Mouse (Mus musculus): Measurements from ENCODE around the gene Ptprs.
"Not testable (repeated sequence)": the region's sequence is repeated elsewhere in the genome, so short reads cannot be mapped to it uniquely, and the experiment has no call there.

Gene Ptprs

GRCm38 (mm10) chr17:56476402-56476752, at the start of gene Ptprs:
TSS of gene Ptprs (minus strand) at chr17:56476483.
- DNase-seq (ENCODE audit: low spot score in 2 of 2), result peak; percentile 84 to 87

DNA sequence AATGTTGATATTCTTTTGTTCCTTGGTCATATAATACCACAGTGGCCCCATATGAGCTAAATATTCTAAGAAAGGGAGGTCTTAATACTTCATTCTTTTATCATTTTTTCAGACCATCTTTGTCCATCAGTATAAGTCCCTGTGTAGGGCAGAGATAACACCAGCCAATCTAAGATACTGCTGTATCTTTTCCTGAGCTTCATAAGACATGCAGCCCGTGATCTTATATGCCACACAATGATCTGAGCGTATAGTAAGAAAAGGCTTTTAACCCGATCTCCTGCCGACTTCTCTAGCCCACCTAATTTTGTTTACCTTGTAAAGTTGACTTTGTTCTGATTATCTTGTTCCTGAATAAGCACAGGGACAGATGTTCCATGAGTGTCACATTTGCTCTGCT, 48.7 kb upstream of the Ptprs start:
- no peak for DNase-seq (ENCODE audit: low spot score in 2 of 2)

DNA sequence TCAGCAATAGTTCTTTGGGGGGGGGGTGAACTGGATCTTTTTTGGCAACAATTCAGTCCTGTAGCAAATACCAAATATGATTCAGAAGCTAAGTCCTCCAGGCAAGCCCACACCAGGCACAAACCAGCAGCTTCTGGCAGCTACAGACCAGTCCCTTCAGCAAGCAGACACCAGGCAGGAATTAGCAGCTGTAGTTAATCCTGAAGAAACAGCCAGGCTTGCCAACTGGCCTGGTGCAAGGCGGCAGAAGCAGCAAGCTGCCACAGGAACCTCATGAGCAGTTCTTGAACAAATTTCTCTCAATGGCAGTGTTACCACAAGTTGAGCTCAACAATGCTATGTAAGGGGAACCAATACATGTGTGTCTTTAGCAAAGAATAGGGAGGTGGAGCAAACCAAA, 46.5 kb upstream of the Ptprs start:
- no peak for DNase-seq (ENCODE audit: low spot score in 2 of 2)

DNA sequence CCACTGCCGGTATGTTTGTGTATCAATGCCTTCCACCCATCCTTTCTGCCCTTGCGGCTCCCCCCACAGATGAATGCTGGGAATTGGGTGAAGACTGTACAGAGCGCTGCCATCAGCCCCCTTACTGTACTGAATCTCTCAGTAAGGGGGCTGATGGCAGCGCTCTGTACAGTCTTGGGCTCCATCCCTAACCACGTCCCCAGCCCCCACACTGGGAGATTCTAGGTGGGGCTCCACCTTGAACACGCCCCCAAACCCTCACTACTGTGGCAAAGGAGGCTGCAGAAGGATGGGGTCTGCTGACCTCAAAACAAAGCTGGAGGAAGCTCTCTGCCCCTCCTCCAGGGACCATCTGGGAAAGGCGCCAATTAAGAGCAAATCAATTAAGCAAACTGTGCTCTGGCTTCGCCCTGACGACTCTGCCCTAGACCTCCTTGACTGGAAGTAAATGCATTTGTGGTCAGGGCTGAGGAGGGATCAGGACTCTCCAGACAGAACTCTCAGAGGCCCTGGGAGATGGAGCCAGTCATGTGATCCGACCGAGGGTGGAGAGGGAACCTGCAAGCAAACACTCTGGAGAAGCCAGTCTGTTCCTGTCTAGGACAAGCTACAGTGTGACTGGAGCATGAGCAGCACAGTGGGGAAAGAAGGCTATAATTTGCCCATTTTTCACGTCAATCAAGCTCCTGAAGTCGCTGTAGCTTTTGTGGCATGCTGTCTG, 39.6 kb upstream of the Ptprs start:
- DNase-seq (ENCODE audit: low spot score in 2 of 2), result no peak

GRCm38 (mm10) chr17:56514916-56515315, 38.6 kb upstream of the Ptprs start:
- no peak for DNase-seq (ENCODE audit: low spot score in 2 of 2)

GRCm38 (mm10) chr17:56514330-56514729, 38.0 kb upstream of the Ptprs start:
- no peak for DNase-seq (ENCODE audit: low spot score in 2 of 2)

DNA sequence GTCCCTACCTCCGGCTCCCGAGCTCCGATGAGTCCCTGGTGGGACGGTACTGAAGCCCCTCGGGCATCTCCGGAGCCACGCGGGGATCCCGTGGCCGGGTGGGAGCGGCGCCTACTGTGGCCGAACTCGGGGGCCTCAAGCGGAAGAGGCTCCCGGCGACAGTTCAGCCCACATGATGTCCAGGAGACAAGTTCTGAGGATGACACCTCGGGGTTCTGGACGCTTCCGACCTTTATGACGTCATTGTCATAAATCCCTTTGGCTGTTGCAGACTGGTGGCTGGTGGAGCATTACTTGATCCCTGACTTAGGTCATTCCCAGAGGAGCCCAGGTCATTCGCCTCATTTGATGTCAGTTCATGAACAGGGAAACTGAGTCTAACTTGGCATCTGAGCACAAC, 36.0 kb upstream of the Ptprs start, which contains the start of gene Znrf4:
Gene Znrf4 (minus strand): TSS at position 122 of the 400 bp plus-strand sequence.
- DNase-seq (ENCODE audit: low spot score in 2 of 2), result no peak

GRCm38 (mm10) chr17:56511707-56512090, 35.4 kb upstream of the Ptprs start:
- no peak for DNase-seq (ENCODE audit: low spot score in 2 of 2)

DNA sequence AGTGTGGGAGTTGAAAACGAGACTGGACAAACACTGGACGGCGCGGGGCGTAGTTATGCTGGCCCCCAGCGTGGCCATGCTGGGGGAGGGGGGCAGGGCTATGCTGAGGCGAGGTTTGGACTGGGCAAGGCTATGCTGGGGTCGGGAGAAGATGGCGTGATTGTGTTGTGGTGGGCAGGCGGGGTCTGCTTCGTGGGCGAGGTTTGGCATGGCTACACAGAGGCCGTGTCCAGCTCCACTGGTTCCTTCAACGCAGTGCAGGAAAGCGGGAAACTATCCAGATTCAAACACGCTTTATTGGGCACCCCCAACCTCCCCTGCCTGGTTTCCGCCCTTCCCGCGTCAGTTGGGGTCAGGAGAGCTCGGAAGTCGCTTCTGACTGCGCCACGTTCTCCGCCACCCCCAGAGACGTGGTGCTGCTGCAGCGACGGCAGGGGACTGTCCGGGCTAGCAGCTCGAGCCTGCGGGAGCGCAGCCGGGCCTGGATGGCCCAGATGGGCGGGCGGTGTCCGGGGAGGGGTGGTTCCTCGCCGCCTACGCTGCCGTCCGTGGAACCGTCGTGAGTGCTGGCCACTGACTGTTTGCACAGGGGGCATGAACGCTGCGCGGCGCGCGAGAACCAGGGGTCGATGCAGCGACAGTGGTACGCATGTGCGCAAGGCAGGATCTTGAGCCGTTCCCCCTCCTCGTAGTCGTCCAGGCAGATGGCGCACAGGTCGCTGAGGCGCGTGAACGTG, 34.9 kb upstream of the Ptprs start:
- no peak for DNase-seq (ENCODE audit: low spot score in 2 of 2)

DNA sequence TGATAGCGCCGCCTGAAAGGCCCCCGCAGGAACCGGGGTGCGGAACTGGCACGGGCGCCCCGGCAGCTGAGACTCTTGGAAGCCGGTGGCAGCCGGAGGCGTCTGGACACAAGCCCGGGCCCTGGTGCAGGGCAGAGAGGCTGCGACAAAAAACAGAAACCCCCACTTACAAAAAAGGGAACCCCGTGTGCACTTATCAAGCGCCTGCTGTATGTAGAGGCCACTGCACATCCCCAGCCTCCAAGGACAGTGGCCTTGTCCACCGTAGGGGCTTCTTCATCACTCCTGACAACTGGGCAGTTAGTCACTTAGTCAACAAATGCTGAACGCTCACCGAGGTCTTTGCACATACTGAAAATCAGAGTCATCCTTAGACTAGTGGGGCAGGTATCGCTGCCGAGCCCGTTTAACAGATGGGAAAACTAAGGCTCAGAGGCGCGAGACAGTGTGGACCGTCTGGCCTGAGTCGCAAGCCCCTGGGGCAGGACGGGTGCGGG, 34.2 kb upstream of the Ptprs start:
- no peak for DNase-seq (ENCODE audit: low spot score in 2 of 2)

GRCm38 (mm10) chr17:56509707-56510472, 33.6 kb upstream of the Ptprs start:
- no peak for DNase-seq (ENCODE audit: low spot score in 2 of 2)

- no peak for DNase-seq (ENCODE audit: low spot score in 2 of 2)
These were observed 32.8 kb upstream of the Ptprs start for GRCm38 (mm10) chr17:56509021-56509640.

DNA sequence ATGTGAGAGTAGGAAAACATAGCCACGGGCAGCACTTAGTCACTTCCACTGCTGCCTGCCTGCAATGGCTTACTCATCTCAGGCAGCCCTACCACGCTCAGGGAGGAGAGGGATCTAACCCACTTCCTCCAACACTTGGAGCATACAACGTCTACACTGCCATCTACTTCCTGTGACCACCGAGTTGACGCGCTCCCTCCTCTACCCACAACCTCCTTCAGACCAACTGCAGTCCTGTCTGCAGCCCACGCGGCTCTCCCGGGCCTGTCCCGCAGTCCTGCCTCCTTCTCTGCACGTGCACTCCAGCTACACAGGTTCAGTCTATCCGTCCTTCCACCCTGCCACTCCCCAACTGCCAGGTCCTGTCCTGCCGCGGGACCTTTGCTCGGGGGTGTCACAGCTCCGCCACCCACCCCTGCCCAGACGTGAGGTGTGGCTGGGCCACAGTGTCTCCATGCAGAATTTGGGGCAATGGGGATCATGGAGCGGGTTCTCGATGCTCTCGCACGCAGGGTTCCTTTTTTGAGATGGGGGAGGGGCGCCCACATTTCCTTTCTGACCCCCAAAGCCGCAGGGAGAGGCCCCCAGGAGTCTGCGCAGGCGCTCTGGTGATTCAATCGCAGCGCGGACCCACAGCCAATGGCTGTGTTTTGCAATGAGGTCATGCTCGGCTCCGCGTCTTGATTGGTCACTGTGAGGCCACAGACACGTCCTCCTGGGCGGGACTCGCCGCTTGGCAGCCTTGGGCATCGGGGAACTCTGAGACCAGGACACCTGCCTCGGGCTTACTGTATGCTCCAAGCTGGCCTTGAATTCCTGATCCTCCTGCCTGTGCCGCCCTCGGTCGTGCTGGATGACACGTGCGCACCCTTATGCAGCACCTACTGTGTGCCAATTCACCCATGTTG, 31.1 kb upstream of the Ptprs start:
- DNase-seq (ENCODE audit: low spot score in 2 of 2), result peak; percentile 89 to 90

GRCm38 (mm10) chr17:56506417-56507065, 30.3 kb upstream of the Ptprs start:
- DNase-seq (ENCODE audit: low spot score in 2 of 2), result no peak

DNA sequence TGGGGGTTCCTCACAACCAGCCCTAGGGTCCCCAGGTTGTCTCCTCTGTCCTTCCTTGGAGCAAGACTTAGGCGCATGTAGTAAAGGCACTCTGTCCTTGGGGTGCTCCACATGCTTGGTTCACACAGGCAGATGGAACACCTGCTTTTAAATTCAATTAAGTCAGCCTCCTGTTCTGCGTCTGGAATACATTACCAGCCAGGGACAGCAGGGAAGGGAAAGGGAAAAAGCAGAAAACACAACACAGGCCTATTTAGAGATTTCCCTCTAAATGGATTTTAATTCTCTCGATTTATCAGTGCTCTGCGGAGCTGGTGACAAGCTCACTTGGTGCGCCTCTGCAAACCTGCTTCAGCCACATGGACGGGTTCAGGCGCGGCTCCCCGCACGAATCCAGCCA, 29.1 kb upstream of the Ptprs start:
- no peak for DNase-seq (ENCODE audit: low spot score in 2 of 2)

- no peak for DNase-seq (ENCODE audit: low spot score in 2 of 2)
These were observed 26.2 kb upstream of the Ptprs start for GRCm38 (mm10) chr17:56502526-56502925.

- not testable (repeated sequence) for DNase-seq (ENCODE audit: low spot score in 2 of 2)
These were observed 25.5 kb upstream of the Ptprs start for GRCm38 (mm10) chr17:56501635-56502400.

- no peak for DNase-seq (ENCODE audit: low spot score in 2 of 2)
These were observed 22.9 kb upstream of the Ptprs start for GRCm38 (mm10) chr17:56499229-56499628.

- DNase-seq (ENCODE audit: low spot score in 2 of 2), result no peak
These were observed 18.2 kb upstream of the Ptprs start for GRCm38 (mm10) chr17:56494480-56494879.

DNA sequence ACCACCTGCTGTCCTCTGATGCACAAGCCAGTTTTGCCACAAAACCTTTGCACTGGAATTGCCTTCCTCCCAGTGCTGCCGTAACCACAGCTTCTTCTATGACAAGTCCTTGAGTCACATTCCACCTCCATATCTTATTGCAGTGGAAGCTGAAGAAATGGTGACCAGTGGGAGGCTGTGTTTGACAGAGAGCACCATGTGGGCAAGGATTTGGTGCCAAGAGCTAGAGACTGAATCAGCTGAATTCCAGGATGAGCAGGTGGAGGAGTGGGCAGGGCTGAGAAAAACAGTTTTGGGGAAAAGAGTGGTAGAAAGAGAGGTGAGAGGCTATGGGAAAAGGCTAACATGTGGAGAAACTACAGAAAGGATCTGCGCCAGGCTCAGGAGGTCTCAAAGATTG, 17.6 kb upstream of the Ptprs start:
- DNase-seq (ENCODE audit: low spot score in 2 of 2), result no peak
